Mouse (Mus musculus): ENCODE data around the gene Akap6.

GRCm38 (mm10) chr12:52833141-52833540, 134.0 kb downstream of the Akap6 start:
- TF ChIP-seq CTCF (IDR thresholded peaks at IDR 0.05; ENCODE audit: low read depth) (no peak), EP300 (IDR thresholded peaks at IDR 0.05; ENCODE audit: low read depth) (no peak)
